Mouse (Mus musculus): Measurements from ENCODE around the gene Ndufs8. TPM values are rescaled to one million over a fixed set of nuclear protein-coding genes. Genes with fewer than 3 reads are reported as not detected.

The Ndufs8 gene
- total and polyA plus RNA-seq, 2 experiments from 2014 or later, result 212 to 366 TPM

GRCm38 (mm10) chr19:3926685-3927084, 14.1 kb upstream of the Ndufs8 start:
- no peak for TF ChIP-seq CTCF (IDR thresholded peaks at IDR 0.05; ENCODE audit: low read depth)

DNA sequence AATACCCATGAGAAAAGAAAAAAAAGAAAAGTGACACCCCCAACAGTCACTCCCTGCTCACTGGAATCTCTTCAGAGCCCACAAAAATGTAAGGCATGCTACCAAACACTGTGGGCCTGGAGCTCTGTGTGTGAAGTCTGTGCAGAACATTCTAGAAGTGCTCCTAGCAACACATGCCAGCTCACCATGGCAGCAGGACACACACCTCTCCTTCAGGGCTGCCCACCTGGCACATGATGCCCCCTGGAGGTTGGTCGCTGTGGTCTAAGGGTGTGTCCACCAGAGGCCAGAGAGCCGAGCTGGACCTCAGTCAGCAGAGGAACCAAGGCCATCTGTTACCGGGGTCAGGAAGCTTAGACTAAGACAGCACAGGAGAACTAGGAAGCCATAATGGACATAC, 13.7 kb upstream of the Ndufs8 start:
- Histone ChIP-seq H3K4me1 (ENCODE audit: insufficient read depth, low read length) (0 out of 2 replicates have a peak, but pooled peaks cover 9% of the 10 kb centered on the region), H3K4me2 (ENCODE audit: low read depth, low read length) (no peak overlapping the region), H3K27ac (no peak overlapping the region), H3K9me3 (ENCODE audit: low read length) (no peaks in the 10 kb centered on the region), H3K4me3 (ENCODE audit: low read length) (no peak overlapping the region), H3K36me3 (ENCODE audit: insufficient read depth, low read length) (no peaks in the 10 kb centered on the region), H3K27me3 (ENCODE audit: insufficient read depth, low read length) (no peaks in the 10 kb centered on the region), H3K9ac (replicated peaks; ENCODE audit: low read length) (no peak overlapping the region)
- 0 out of 2 replicates have a peak, but pooled peaks have one; percentile 15 for TF ChIP-seq CTCF (IDR thresholded peaks at IDR 0.05; ENCODE audit: low read depth)
- ATAC-seq, result no peak
- DNase-seq (ENCODE audit: low spot score), result no peak
- WGBS, result 64% methylated on average over 3 of the region's 3 CpGs

More at GRCm38 (mm10) chr19:3926685-3927084, 14.1 kb upstream of the Ndufs8 start:
- H3K27me3 ChIP-seq (ENCODE audit: insufficient read depth, low read length), result no peaks in the 10 kb centered on the region
- ATAC-seq (no peak), DNase-seq (ENCODE audit: low spot score) (no peak)
- no peak overlapping the region for H3K4me3 ChIP-seq (ENCODE audit: low read length)
- 58% methylated on average over 6 of the region's 6 CpGs for WGBS
- H3K4me1 ChIP-seq (ENCODE audit: insufficient read depth, low read length), result 0 out of 2 replicates have a peak, but pooled peaks cover 9% of the 10 kb centered on the region
- no peaks in the 10 kb centered on the region for H3K36me3 ChIP-seq (ENCODE audit: insufficient read depth, low read length)
- no peak overlapping the region for H3K9ac ChIP-seq (replicated peaks; ENCODE audit: low read length)
- H3K27ac ChIP-seq, result no peak overlapping the region
- no peaks in the 10 kb centered on the region for H3K9me3 ChIP-seq (ENCODE audit: low read length)
- no peak overlapping the region for H3K4me2 ChIP-seq (ENCODE audit: low read depth, low read length)

- no peak overlapping the region for H3K9ac ChIP-seq (replicated peaks; ENCODE audit: low read length)
- H3K4me3 ChIP-seq (ENCODE audit: low read length), result no peak overlapping the region
- no peaks in the 10 kb centered on the region for H3K9me3 ChIP-seq (ENCODE audit: low read length)
- H3K27ac ChIP-seq, result no peak overlapping the region
- WGBS, result 87% methylated on average over 6 of the region's 6 CpGs
- H3K27me3 ChIP-seq (ENCODE audit: insufficient read depth, low read length), result no peaks in the 10 kb centered on the region
- no peak overlapping the region for H3K4me2 ChIP-seq (ENCODE audit: low read depth, low read length)
- no peaks in the 10 kb centered on the region for H3K36me3 ChIP-seq (ENCODE audit: insufficient read depth, low read length)
- 0 out of 2 replicates have a peak, but pooled peaks cover 9% of the 10 kb centered on the region for H3K4me1 ChIP-seq (ENCODE audit: insufficient read depth, low read length)
- DNase-seq (ENCODE audit: low spot score) (no peak), ATAC-seq (no peak)
- TF ChIP-seq CTCF (IDR thresholded peaks at IDR 0.05; ENCODE audit: low read depth), result no peak
These were observed 13.3 kb upstream of the Ndufs8 start for GRCm38 (mm10) chr19:3925859-3926258.

- no peak overlapping the region for H3K4me2 ChIP-seq (ENCODE audit: low read depth, low read length)
- DNase-seq (ENCODE audit: low spot score), result no peak
- TF ChIP-seq CTCF (IDR thresholded peaks at IDR 0.05; ENCODE audit: low read depth), result no peak
- no peaks in the 10 kb centered on the region for H3K9me3 ChIP-seq (ENCODE audit: low read length)
- no peak overlapping the region for H3K9ac ChIP-seq (replicated peaks; ENCODE audit: low read length)
- no peak overlapping the region for H3K4me3 ChIP-seq (ENCODE audit: low read length)
- H3K27me3 ChIP-seq (ENCODE audit: insufficient read depth, low read length), result no peaks in the 10 kb centered on the region
- H3K4me1 ChIP-seq (ENCODE audit: insufficient read depth, low read length), result no peaks in the 10 kb centered on the region
- H3K36me3 ChIP-seq (ENCODE audit: insufficient read depth, low read length), result no peaks in the 10 kb centered on the region
- ATAC-seq, result no peak
- 94% methylated on average over 7 of the region's 7 CpGs for WGBS
- no peak overlapping the region for H3K27ac ChIP-seq
These were observed 12.3 kb upstream of the Ndufs8 start for GRCm38 (mm10) chr19:3924868-3925267.

DNA sequence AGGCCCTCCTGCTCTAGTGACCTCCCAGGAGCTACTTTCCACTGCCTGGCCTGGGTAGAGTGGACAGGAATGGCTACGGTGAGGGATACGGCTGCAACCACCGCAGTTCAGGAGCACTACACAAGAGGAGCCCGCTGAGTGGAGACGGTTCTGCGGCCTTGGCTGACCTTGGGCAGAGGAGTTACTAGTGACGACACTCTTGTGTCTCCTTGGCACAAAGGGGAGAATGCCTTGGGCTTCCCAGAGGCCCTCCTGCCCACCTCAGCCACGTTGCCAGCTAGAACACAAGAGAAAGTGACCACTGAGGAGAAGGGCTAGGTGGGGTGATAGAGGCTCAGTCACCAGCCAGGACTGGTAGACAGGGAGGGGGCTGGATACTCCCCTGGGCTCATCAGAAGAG, 11.6 kb upstream of the Ndufs8 start:
- Histone ChIP-seq H3K27ac (no peak overlapping the region; the same call in 1 of the 2 replicates), H3K4me3 (ENCODE audit: low read length) (no peak overlapping the region), H3K9me3 (ENCODE audit: low read length) (no peaks in the 10 kb centered on the region), H3K4me1 (ENCODE audit: insufficient read depth, low read length) (no peaks in the 10 kb centered on the region), H3K36me3 (ENCODE audit: insufficient read depth, low read length) (no peaks in the 10 kb centered on the region), H3K4me2 (ENCODE audit: low read depth, low read length) (no peak overlapping the region), H3K27me3 (ENCODE audit: insufficient read depth, low read length) (no peaks in the 10 kb centered on the region), H3K9ac (replicated peaks; ENCODE audit: low read length) (no peak overlapping the region)
- ATAC-seq, result no peak
- DNase-seq (ENCODE audit: low spot score), result no peak
- 75% methylated on average over 8 of the region's 8 CpGs for WGBS
- no peak for TF ChIP-seq CTCF (IDR thresholded peaks at IDR 0.05; ENCODE audit: low read depth)

DNA sequence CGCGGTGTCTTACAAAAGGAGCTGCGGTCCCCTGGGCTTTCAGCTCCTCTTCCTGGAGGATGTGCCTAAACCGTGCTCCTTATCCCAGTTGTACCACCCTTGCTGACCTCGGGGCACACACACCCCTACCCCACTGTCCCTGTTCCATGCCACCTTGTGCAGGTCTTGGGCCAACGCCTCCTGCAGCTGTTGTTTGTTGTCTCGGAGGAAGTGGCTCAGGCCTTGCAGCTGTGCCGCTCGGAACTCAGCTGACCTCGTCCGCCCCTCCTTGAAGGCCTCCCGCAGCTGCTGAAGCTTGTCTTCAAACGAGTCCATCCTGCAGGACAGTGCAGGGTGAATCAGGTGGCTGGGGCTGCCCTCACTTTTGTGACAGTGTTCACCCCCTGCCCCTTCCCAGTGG, 11.0 kb upstream of the Ndufs8 start:
- TF ChIP-seq CTCF (IDR thresholded peaks at IDR 0.05; ENCODE audit: low read depth), result no peak
- no peaks in the 10 kb centered on the region for H3K9me3 ChIP-seq (ENCODE audit: low read length)
- no peak overlapping the region for H3K9ac ChIP-seq (replicated peaks; ENCODE audit: low read length)
- no peak overlapping the region for H3K27ac ChIP-seq
- no peak overlapping the region for H3K4me3 ChIP-seq (ENCODE audit: low read length)
- 52% methylated on average over 13 of the region's 13 CpGs for WGBS
- H3K27me3 ChIP-seq (ENCODE audit: insufficient read depth, low read length), result no peaks in the 10 kb centered on the region
- ATAC-seq (no peak), DNase-seq (ENCODE audit: low spot score) (no peak)
- no peaks in the 10 kb centered on the region for H3K4me1 ChIP-seq (ENCODE audit: insufficient read depth, low read length)
- H3K36me3 ChIP-seq (ENCODE audit: insufficient read depth, low read length), result no peaks in the 10 kb centered on the region
- no peak overlapping the region for H3K4me2 ChIP-seq (ENCODE audit: low read depth, low read length)

GRCm38 (mm10) chr19:3922661-3923371, 10.2 kb upstream of the Ndufs8 start:
- no peak for ATAC-seq
- no peaks in the 10 kb centered on the region for H3K9me3 ChIP-seq (ENCODE audit: low read length)
- H3K4me2 ChIP-seq (ENCODE audit: low read depth, low read length), result no peak overlapping the region
- H3K4me1 ChIP-seq (ENCODE audit: insufficient read depth, low read length), result no peaks in the 10 kb centered on the region
- H3K36me3 ChIP-seq (ENCODE audit: insufficient read depth, low read length), result no peaks in the 10 kb centered on the region
- no peak overlapping the region for H3K4me3 ChIP-seq (ENCODE audit: low read length)
- no peak overlapping the region for H3K9ac ChIP-seq (replicated peaks; ENCODE audit: low read length)
- no peak for DNase-seq (ENCODE audit: low spot score)
- 58% methylated on average over 10 of the region's 10 CpGs for WGBS
- H3K27ac ChIP-seq, result no peak overlapping the region
- TF ChIP-seq CTCF (IDR thresholded peaks at IDR 0.05; ENCODE audit: low read depth), result no peak
- no peaks in the 10 kb centered on the region for H3K27me3 ChIP-seq (ENCODE audit: insufficient read depth, low read length)
